Mouse (Mus musculus): ENCODE data around the gene Creg2. TPM values are rescaled to one million over a fixed set of nuclear protein-coding genes. Genes with fewer than 3 reads are reported as not detected.
"Not testable (repeated sequence)": the region's sequence is repeated elsewhere in the genome, so short reads cannot be mapped to it uniquely, and the experiment has no call there.

Gene Creg2
- polyA plus RNA-seq, 1 experiment from 2014 or later, result 0.05 TPM

DNA sequence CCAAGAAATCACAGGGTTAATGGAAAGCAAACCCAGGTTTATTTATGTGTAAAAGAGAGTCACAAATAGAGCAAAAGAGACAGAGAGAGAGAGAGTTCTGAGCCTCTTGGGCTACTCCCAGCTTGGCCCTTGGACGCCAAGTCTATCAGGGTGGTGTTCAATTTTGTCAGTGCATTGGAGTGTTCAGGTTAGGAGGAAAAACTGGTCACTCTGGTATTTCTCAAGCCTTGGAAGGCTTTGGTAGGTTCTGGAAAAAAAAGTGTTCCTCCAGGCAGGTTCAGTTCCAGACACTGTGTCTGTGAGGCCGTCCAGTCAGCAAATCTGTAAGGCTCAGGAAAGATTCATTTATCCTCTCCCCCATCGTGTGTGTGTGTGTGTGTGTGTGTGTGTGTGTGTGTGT, 25.8 kb downstream of the Creg2 start:
- no peak overlapping the region for H3K9ac ChIP-seq
- no peak for ATAC-seq (ENCODE audit: insufficient number of reproducible peaks, low FRiP score)
- H3K4me2 ChIP-seq, result no peak overlapping the region
- H3K4me1 ChIP-seq (replicated peaks), result no peaks in the 10 kb centered on the region
- 63% methylated on average over 3 of the region's 3 CpGs for WGBS
- H3K9me3 ChIP-seq (replicated peaks), result no peaks in the 10 kb centered on the region
- no peak overlapping the region for H3K4me3 ChIP-seq
- peaks cover 2% of the 10 kb centered on the region; the same call in 1 of the 2 replicates for H3K27me3 ChIP-seq (replicated peaks)
- no peaks in the 10 kb centered on the region for H3K36me3 ChIP-seq
- no peak overlapping the region for H3K27ac ChIP-seq (ENCODE audit: poor library complexity, severe bottlenecking)

DNA sequence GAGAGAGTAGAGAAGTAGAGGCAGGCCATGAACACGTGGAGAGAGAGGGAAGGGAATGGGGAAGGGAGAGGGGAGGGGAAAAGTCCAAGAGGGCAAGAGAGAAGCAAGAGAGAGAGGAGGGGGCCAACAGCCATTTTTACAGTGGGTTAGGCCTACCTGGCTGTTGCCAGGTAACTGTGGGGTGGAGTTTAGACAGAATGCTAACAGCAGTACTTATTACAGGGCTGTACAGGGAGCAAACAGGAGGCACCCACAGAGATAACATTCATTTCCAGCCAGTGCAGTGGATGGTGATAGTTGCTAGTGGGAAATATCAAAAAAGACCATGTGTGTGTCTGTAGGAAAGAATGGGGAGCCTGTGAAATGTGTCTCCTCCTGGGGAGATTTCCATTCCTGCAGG, 27.5 kb downstream of the Creg2 start:
- no peak overlapping the region for H3K4me2 ChIP-seq
- no peak overlapping the region for H3K4me3 ChIP-seq
- no peaks in the 10 kb centered on the region for H3K36me3 ChIP-seq
- H3K27ac ChIP-seq (ENCODE audit: poor library complexity, severe bottlenecking), result no peak overlapping the region
- 48% methylated on average over 1 of the region's 1 CpGs for WGBS
- no peak overlapping the region for H3K9ac ChIP-seq
- no peak for ATAC-seq (ENCODE audit: insufficient number of reproducible peaks, low FRiP score)
- H3K9me3 ChIP-seq (replicated peaks), result no peaks in the 10 kb centered on the region
- 0 out of 2 replicates have a peak, but pooled peaks cover 2% of the 10 kb centered on the region for H3K27me3 ChIP-seq (replicated peaks)
- H3K4me1 ChIP-seq (replicated peaks), result no peaks in the 10 kb centered on the region

DNA sequence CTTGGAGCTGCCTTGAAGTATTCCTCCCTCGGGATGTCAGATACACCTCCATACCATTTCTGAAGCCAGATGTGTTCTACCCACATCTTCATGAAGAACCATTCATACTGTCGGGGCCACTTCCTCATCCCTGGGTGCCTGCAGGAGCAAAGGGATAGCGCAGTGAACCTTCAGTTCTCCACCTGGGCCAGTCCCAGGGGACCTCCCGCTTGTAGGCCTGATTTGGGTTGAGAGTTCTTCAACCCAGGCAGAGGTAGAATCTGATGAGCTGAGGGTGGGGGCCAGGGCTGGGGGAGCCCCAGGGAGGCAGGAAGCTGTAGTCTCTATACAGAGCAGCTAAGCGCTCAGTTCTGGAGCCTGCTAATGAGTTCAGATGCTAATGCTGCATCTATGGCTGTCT, 28.2 kb downstream of the Creg2 start:
- no peaks in the 10 kb centered on the region for H3K9me3 ChIP-seq (replicated peaks)
- H3K9ac ChIP-seq, result no peak overlapping the region
- H3K27me3 ChIP-seq (replicated peaks), result 0 out of 2 replicates have a peak, but pooled peaks cover 2% of the 10 kb centered on the region
- no peak overlapping the region for H3K27ac ChIP-seq (ENCODE audit: poor library complexity, severe bottlenecking)
- no peak overlapping the region for H3K4me3 ChIP-seq
- H3K4me1 ChIP-seq (replicated peaks), result no peaks in the 10 kb centered on the region
- no peak overlapping the region for H3K4me2 ChIP-seq
- no peaks in the 10 kb centered on the region for H3K36me3 ChIP-seq
- 83% methylated on average over 5 of the region's 5 CpGs for WGBS
- no peak for ATAC-seq (ENCODE audit: insufficient number of reproducible peaks, low FRiP score)

DNA sequence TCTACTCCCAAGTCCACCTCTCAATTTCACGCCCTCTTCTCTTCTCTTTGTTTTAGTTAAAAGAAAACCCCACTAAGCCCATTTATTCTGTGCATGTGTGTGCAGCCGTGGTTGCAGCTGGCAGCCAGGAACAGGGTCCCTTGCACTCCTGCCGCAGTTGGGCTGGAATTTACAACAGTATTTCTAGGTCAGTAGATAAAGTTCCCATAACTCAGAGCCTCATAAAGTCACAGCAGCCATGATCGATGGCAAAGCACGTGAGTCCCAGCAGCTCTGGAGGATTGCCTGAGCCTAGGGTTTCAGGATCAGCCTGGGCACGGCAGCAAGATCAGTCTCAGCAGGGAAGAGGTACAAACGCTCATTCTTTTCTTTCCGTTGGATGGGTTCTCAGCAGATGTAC, 32.8 kb downstream of the Creg2 start:
- 55% methylated on average over 8 of the region's 8 CpGs for WGBS
- ATAC-seq (ENCODE audit: insufficient number of reproducible peaks, low FRiP score), result no peak
- no peaks in the 10 kb centered on the region for H3K36me3 ChIP-seq
- H3K27me3 ChIP-seq (replicated peaks), result no peaks in the 10 kb centered on the region
- peaks cover 5% of the 10 kb centered on the region for H3K4me1 ChIP-seq (replicated peaks)
- no peak overlapping the region for H3K27ac ChIP-seq (ENCODE audit: poor library complexity, severe bottlenecking)
- no peak overlapping the region for H3K4me3 ChIP-seq
- H3K9ac ChIP-seq, result no peak overlapping the region
- no peaks in the 10 kb centered on the region for H3K9me3 ChIP-seq (replicated peaks)
- H3K4me2 ChIP-seq, result no peak overlapping the region

DNA sequence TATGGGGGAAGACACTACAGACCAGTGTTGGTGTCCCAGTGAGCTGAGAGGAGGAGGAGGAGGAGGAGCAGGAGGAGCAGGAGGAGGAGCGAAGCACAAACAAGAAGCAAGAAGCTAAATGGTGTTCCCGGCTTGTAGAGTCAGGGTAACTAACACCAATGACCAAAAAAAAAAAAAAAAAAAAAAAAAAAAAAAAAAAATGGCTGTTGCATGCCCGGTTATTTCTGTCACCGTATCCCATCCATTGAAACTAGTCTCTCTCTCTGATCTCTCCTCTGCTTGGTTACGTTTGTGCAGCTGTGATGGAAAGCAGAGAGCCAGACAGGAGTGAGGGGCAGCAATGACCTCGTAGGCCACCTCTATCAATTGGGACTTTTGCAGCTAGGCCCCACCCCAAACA, 35.7 kb downstream of the Creg2 start:
- Histone ChIP-seq H3K27me3 (replicated peaks) (no peaks in the 10 kb centered on the region), H3K9me3 (replicated peaks) (no peaks in the 10 kb centered on the region), H3K36me3 (no peaks in the 10 kb centered on the region), H3K4me1 (replicated peaks) (peaks cover 5% of the 10 kb centered on the region), H3K4me3 (no peak overlapping the region), H3K27ac (ENCODE audit: poor library complexity, severe bottlenecking) (no peak overlapping the region), H3K9ac (no peak overlapping the region), H3K4me2 (no peak overlapping the region)
- 65% methylated on average over 6 of the region's 6 CpGs for WGBS
- ATAC-seq (ENCODE audit: insufficient number of reproducible peaks, low FRiP score), result no peak

DNA sequence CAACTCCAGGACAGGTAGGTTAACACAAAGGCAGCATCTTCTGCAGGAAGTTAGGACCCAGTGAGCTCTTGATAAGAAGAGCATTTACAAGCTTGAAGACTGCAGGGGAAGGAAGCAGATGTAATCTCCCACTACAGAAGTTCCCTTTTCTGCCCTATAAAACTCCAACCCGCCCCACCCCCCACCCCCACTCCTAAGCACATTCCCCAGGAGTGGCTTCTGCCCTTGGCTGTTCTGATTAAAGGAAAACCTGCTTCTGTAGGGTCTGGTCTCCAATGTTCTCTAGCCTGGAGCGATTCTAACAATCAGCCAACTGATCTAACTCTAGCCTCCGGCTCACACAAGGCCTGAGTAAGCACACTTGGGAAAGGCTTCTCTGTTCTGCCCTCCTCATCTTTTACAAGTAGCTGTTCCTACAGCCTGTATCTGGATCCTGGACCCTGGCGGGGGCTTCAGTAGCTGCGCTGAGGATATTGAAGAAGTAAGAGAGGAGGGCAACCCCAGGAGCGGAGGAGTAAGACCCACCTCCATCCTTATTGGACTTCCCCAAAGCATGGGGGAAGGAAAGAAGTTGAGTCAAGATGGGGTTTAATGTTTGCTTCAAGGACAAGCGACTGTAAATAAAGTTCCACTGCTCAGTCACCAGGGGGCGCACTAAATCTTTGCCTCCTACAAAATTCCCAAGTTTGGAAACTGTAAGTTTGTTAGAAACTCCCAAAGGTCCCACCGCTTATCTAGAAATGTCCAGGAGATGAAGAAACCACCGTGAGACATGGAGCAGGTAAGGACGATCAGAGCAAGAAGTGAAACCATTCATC, 36.6 kb downstream of the Creg2 start:
- Histone ChIP-seq H3K4me3 (no peak overlapping the region), H3K9ac (no peak overlapping the region), H3K9me3 (replicated peaks) (no peaks in the 10 kb centered on the region), H3K4me2 (peak overlapping the region; percentile 39), H3K27ac (ENCODE audit: poor library complexity, severe bottlenecking) (no peak overlapping the region), H3K36me3 (no peaks in the 10 kb centered on the region), H3K4me1 (replicated peaks) (peaks cover 5% of the 10 kb centered on the region), H3K27me3 (replicated peaks) (no peaks in the 10 kb centered on the region)
- ATAC-seq (ENCODE audit: insufficient number of reproducible peaks, low FRiP score), result no peak
- WGBS, result 19% methylated on average over 11 of the region's 11 CpGs

DNA sequence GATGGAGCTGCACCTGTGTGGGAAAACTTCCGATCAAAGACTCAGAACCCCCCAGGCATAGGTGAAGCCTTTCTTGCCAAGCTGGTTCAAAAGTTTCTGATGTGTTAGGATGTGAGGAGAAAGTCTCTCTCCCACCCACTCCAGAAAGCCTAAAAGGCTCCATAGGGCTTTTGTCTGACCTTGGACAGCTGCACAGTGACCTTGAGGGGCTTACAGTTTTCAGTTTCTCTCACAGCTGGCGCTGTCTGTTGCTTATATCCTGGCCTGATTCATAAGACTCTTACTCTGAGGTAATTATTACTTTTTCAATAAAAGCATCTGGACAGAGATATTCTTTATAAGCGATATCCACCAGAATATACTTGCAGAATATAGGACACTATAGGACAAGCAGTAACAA, 38.2 kb downstream of the Creg2 start:
- 93% methylated on average over 3 of the region's 3 CpGs for WGBS
- Histone ChIP-seq H3K27ac (ENCODE audit: poor library complexity, severe bottlenecking) (no peak overlapping the region), H3K36me3 (no peaks in the 10 kb centered on the region), H3K4me2 (no peak overlapping the region), H3K27me3 (replicated peaks) (no peaks in the 10 kb centered on the region), H3K9ac (no peak overlapping the region), H3K4me3 (no peak overlapping the region), H3K9me3 (replicated peaks) (no peaks in the 10 kb centered on the region), H3K4me1 (replicated peaks) (peaks cover 14% of the 10 kb centered on the region)
- no peak for ATAC-seq (ENCODE audit: insufficient number of reproducible peaks, low FRiP score)

DNA sequence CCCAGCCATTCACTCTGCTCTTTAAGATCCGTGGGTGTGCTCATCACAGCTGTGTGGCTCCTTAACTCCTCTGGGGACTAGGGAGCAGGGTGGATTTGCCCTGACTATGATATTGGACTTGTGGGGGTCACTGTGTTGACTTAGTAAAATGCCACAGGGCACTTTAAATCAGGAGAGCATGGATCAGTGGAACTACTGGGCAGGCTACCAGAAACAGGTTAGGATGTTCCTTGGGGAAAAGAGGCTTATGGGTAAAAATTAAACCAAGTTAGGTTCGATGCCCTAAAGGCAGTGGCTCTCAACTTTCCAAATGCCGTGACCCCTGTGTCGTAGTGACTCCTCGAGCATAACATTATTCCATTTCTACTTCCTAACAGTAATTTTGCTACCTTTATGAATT, 38.8 kb downstream of the Creg2 start:
- no peak for ATAC-seq (ENCODE audit: insufficient number of reproducible peaks, low FRiP score)
- no peak overlapping the region for H3K4me3 ChIP-seq
- no peaks in the 10 kb centered on the region for H3K9me3 ChIP-seq (replicated peaks)
- no peak overlapping the region for H3K27ac ChIP-seq (ENCODE audit: poor library complexity, severe bottlenecking)
- no peaks in the 10 kb centered on the region for H3K36me3 ChIP-seq
- no peak overlapping the region for H3K4me2 ChIP-seq
- 76% methylated on average over 5 of the region's 5 CpGs for WGBS
- no peak overlapping the region for H3K9ac ChIP-seq
- peaks cover 14% of the 10 kb centered on the region for H3K4me1 ChIP-seq (replicated peaks)
- H3K27me3 ChIP-seq (replicated peaks), result no peaks in the 10 kb centered on the region

DNA sequence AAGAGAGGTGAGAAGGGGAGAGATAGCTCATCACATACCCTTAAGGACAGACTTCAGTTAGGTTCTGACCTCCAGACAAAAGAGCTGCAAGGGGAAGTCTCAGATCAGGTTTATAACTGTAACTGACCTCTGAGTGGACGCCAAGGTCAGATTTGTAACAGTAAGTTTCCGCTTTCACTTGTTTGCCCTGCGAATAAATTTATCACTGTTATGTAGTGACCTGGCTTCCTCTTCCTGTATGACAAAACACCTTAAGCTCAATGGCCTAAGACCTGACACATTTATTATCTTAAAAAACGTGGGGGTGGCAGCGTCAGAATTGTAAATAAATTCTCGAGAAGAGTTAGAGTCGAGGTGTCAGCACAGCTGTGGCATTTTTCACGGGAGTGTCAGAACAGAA, 42.7 kb downstream of the Creg2 start:
- WGBS, result 48% methylated on average over 8 of the region's 8 CpGs
- no peaks in the 10 kb centered on the region for H3K36me3 ChIP-seq
- no peaks in the 10 kb centered on the region for H3K27me3 ChIP-seq (replicated peaks)
- H3K4me2 ChIP-seq, result no peak overlapping the region
- no peaks in the 10 kb centered on the region for H3K9me3 ChIP-seq (replicated peaks)
- peaks cover 26% of the 10 kb centered on the region for H3K4me1 ChIP-seq (replicated peaks)
- H3K9ac ChIP-seq, result no peak overlapping the region
- H3K4me3 ChIP-seq, result no peak overlapping the region
- ATAC-seq (ENCODE audit: insufficient number of reproducible peaks, low FRiP score), result no peak
- no peak overlapping the region for H3K27ac ChIP-seq (ENCODE audit: poor library complexity, severe bottlenecking)

DNA sequence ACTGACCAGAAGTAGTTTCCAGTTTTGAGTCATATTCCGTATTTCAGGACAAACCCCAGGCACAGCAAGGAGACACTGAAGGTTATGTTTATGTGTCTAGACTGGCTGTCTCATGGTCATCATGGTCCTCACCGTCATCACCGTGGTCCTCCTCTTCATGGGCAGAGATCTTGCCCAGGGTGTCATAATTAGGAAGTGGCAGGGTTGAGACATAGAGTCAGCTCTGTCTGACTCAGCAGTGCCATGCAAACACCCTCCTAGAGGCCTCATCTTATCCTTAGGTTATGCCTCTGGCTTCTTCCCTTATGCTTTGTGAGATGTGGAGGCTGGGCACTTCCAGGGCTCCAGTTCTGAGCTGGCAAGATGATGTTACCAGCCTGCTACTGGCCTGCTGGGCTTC, 48.8 kb downstream of the Creg2 start:
- ATAC-seq (ENCODE audit: insufficient number of reproducible peaks, low FRiP score), result no peak
- Histone ChIP-seq H3K4me3 (no peak overlapping the region), H3K36me3 (no peaks in the 10 kb centered on the region), H3K9me3 (replicated peaks) (peaks cover 5% of the 10 kb centered on the region; the same call in 1 of the 2 replicates), H3K9ac (no peak overlapping the region), H3K27me3 (replicated peaks) (no peaks in the 10 kb centered on the region), H3K4me2 (no peak overlapping the region), H3K4me1 (replicated peaks) (peaks cover 18% of the 10 kb centered on the region), H3K27ac (ENCODE audit: poor library complexity, severe bottlenecking) (no peak overlapping the region)
- 86% methylated on average over 3 of the region's 3 CpGs for WGBS

DNA sequence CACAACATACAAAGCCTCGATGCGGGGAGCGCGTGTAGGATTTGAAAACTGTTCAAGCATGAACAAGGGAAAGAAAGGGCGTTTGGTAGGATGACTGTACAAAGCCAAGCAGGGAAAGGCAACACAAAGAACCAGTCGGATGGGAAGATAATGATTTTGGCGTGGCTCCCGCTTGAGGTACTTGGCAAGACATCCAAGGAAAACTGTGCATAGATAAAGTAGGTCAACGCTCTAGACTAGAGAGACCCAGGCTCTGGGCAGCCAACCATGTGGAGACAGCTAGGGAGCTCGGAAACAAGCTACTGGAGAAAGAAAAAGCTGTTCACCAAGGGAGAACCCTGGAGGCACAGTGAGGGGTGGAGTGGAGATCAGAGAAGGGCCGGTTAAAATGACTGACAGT, 52.5 kb downstream of the Creg2 start:
- no peaks in the 10 kb centered on the region for H3K27me3 ChIP-seq (replicated peaks)
- no peaks in the 10 kb centered on the region for H3K36me3 ChIP-seq
- no peak for ATAC-seq (ENCODE audit: insufficient number of reproducible peaks, low FRiP score)
- no peak overlapping the region for H3K4me2 ChIP-seq
- H3K4me1 ChIP-seq (replicated peaks), result no peaks in the 10 kb centered on the region
- H3K9ac ChIP-seq, result no peak overlapping the region
- no peak overlapping the region for H3K27ac ChIP-seq (ENCODE audit: poor library complexity, severe bottlenecking)
- no peak overlapping the region for H3K4me3 ChIP-seq
- 65% methylated on average over 11 of the region's 11 CpGs for WGBS
- peaks cover 5% of the 10 kb centered on the region; the same call in 1 of the 2 replicates for H3K9me3 ChIP-seq (replicated peaks)

DNA sequence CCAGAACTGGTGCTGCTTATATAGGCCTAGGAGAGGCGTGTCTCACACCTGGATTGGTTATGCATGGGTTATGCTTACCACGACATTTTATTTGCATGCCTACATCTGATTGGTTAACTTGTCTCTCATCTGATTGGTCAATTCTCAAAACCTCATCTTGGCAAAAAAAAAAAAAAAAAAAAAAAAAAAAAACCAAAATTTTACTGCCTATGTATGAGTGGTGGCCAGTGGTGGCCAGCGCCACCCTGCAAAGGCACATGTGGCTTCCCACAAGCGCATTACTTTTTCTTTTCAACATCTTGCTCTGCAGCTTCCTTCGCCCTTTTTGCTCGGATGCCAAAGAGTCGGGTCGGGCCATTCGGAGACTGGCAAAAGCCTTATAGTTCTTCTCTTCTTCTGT, 54.1 kb downstream of the Creg2 start:
- not testable (repeated sequence) for ATAC-seq (ENCODE audit: insufficient number of reproducible peaks, low FRiP score); H3K4me1 ChIP-seq (replicated peaks); H3K27ac ChIP-seq (ENCODE audit: poor library complexity, severe bottlenecking); H3K4me3 ChIP-seq; H3K9ac ChIP-seq; H3K27me3 ChIP-seq (replicated peaks); H3K9me3 ChIP-seq (replicated peaks); H3K4me2 ChIP-seq; H3K36me3 ChIP-seq
- 87% methylated on average over 9 of the region's 9 CpGs for WGBS

Measured in heart, embryonic 12.5 days (tissue).